Mouse (Mus musculus): Measurements from ENCODE around the gene Izumo2. TPM values are rescaled to one million over a fixed set of nuclear protein-coding genes. Genes with fewer than 3 reads are reported as not detected.
"Not testable (repeated sequence)": the region's sequence is repeated elsewhere in the genome, so short reads cannot be mapped to it uniquely, and the experiment has no call there.

Izumo2 gene
- polyA plus RNA-seq, 1 experiment from 2014 or later = not detected

DNA sequence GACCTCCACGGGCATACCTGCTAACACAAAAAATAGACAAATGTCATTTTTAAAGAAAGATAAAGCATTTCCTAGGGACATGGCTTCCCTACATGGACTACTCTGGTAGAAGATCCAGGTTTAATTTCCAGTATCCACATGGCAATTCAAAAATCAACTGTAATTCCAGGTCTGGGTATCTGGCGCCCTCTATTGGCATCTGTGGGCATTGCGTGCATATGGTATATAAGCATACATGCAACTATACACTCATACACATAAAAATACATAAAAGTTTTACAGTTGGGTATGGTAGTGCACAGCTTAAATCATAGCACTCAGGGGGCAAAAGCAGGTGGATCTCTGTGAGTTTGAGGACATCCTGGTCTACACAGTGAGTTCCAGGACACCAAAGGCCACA, 4.2 kb upstream of the Izumo2 start:
- Histone ChIP-seq H3K9me3 (ENCODE audit: low read length) (no peaks in the 10 kb centered on the region), H3K27me3 (replicated peaks; ENCODE audit: insufficient read depth, low read length) (no peaks in the 10 kb centered on the region), H3K4me1 (ENCODE audit: insufficient read depth, low read depth, low read length) (no peaks in the 10 kb centered on the region), H3K4me3 (ENCODE audit: low read depth, low read length) (no peak overlapping the region), H3K27ac (ENCODE audit: low read length) (no peak overlapping the region), H3K36me3 (ENCODE audit: insufficient read depth, low read length) (no peaks in the 10 kb centered on the region), H3K4me2 (replicated peaks; ENCODE audit: low read depth, low read length) (no peak overlapping the region), H3K9ac (replicated peaks; ENCODE audit: low read depth) (no peak overlapping the region)
- DNase-seq (ENCODE audit: low spot score) = peak; percentile 44
- peak; percentile 78 for TF ChIP-seq CTCF (IDR thresholded peaks at IDR 0.05)
- TF ChIP-seq EP300 (IDR thresholded peaks at IDR 0.05) = no peak
- WGBS = 62% methylated on average over 3 of the region's 3 CpGs
- ATAC-seq = no peak

DNA sequence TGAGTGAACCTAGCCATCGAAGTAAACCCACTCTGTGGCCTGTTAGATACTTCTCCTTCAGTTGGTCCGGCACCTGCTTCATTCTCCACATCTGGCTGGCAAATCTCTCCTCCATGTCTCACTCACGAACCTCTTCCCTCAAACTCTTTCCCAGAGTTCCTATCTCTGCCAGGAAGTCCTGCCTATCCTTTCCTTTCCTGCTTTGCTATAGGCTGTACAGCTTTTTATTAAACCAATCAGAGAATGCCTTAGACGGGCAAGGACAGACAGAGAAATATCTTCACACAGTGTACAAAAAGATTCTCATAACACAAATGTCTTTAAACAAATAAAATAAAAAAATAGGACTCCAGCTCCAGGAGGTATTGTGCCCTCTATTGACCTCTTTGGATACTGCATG, 3.5 kb upstream of the Izumo2 start:
- no peak overlapping the region for H3K4me2 ChIP-seq (replicated peaks; ENCODE audit: low read depth, low read length)
- no peak for TF ChIP-seq CTCF (IDR thresholded peaks at IDR 0.05)
- TF ChIP-seq EP300 (IDR thresholded peaks at IDR 0.05) = no peak
- H3K4me3 ChIP-seq (ENCODE audit: low read depth, low read length) = no peak overlapping the region
- WGBS = 86% methylated on average over 4 of the region's 4 CpGs
- H3K27ac ChIP-seq (ENCODE audit: low read length) = no peak overlapping the region
- H3K36me3 ChIP-seq (ENCODE audit: insufficient read depth, low read length) = no peaks in the 10 kb centered on the region
- no peak overlapping the region for H3K9ac ChIP-seq (replicated peaks; ENCODE audit: low read depth)
- DNase-seq (ENCODE audit: low spot score) (no peak), ATAC-seq (no peak)
- no peaks in the 10 kb centered on the region for H3K27me3 ChIP-seq (replicated peaks; ENCODE audit: insufficient read depth, low read length)
- no peaks in the 10 kb centered on the region for H3K4me1 ChIP-seq (ENCODE audit: insufficient read depth, low read depth, low read length)
- no peaks in the 10 kb centered on the region for H3K9me3 ChIP-seq (ENCODE audit: low read length)

DNA sequence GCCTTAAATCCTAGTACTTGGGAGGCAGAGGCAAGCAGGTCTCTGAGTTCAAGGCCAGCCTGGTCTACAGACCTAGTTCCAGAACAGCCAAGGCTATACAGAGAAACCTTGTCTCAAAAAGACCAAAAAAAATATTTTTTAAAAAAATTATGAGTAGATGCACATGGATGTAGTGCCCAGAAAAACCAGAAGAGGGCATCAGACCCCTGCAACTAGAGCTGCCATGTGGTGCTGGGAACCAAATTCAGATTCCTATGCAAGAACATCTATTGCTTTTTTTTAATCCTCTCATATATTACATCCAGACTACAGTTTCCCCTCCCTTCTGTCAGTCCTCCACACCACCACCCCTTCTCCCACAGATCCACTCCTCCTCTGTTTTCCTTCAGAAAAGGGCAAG, 2.2 kb upstream of the Izumo2 start:
- no peak for ATAC-seq

DNA sequence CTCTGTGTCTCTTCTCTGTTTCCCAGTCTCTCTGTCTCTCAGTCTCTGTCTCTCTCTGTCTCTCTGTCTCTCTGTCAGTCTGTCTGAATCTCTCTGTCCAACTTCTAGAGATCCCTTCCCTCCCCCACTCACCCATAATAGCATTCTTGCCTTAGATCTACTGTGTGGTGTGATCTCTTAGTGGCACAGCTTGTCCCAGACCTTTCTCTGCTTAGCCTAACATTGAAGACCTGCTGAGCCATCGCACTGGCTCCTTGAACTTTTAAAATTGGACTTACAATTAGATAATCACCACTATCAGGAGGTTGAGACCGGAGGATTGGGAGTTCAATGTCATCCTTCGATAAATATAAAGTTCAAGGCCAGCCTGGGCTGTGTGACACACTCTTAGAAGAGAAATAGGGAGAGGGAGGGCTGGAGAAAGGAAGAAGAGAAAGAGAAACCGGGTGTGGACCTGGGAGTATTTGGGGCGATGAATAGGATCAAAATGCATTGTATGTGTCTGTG, 1.3 kb upstream of the Izumo2 start:
- Histone ChIP-seq H3K27ac (ENCODE audit: low read length) (no peak overlapping the region), H3K9me3 (ENCODE audit: low read length) (no peaks in the 10 kb centered on the region), H3K4me1 (ENCODE audit: insufficient read depth, low read depth, low read length) (no peaks in the 10 kb centered on the region), H3K9ac (replicated peaks; ENCODE audit: low read depth) (no peak overlapping the region), H3K4me3 (ENCODE audit: low read depth, low read length) (no peak overlapping the region), H3K4me2 (replicated peaks; ENCODE audit: low read depth, low read length) (no peak overlapping the region), H3K36me3 (ENCODE audit: insufficient read depth, low read length) (no peaks in the 10 kb centered on the region), H3K27me3 (replicated peaks; ENCODE audit: insufficient read depth, low read length) (no peaks in the 10 kb centered on the region)
- TF ChIP-seq EP300 (IDR thresholded peaks at IDR 0.05) = no peak
- TF ChIP-seq CTCF (IDR thresholded peaks at IDR 0.05) = no peak
- DNase-seq (ENCODE audit: low spot score) (no peak), ATAC-seq (no peak)
- WGBS = 87% methylated on average over 5 of the region's 5 CpGs

More for the DNA sequence above, 2.2 kb upstream of the Izumo2 start:
- no peaks in the 10 kb centered on the region for H3K36me3 ChIP-seq (ENCODE audit: insufficient read depth, low read length)
- no peak overlapping the region for H3K9ac ChIP-seq (replicated peaks; ENCODE audit: low read depth)
- DNase-seq (ENCODE audit: low spot score) = no peak
- H3K27ac ChIP-seq (ENCODE audit: low read length) = no peak overlapping the region
- no peaks in the 10 kb centered on the region for H3K27me3 ChIP-seq (replicated peaks; ENCODE audit: insufficient read depth, low read length)
- TF ChIP-seq EP300 (IDR thresholded peaks at IDR 0.05) = no peak
- TF ChIP-seq CTCF (IDR thresholded peaks at IDR 0.05) = no peak
- no peak overlapping the region for H3K4me3 ChIP-seq (ENCODE audit: low read depth, low read length)
- H3K4me1 ChIP-seq (ENCODE audit: insufficient read depth, low read depth, low read length) = no peaks in the 10 kb centered on the region
- no peak overlapping the region for H3K4me2 ChIP-seq (replicated peaks; ENCODE audit: low read depth, low read length)
- no peaks in the 10 kb centered on the region for H3K9me3 ChIP-seq (ENCODE audit: low read length)

DNA sequence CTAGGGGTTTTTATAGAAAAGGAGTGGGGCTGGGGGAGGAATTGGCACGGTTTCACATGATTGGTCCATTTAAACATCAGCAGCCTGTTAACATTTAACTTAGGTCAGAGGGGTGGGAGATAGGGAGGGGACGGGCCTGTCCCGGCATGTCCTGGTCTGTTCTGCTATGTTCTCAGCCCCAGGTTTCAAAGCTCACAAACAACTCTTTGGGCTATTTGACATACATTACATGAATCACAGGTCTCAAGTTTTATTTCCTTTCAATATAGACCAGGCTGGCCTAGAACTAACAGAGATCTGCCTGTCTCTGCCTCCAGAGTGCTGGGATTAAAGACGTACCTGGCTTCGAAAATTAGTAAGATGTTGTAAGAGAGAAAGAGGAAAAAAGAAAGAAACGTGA, 449 bp upstream of the Izumo2 start:
- not testable (repeated sequence) for DNase-seq (ENCODE audit: low spot score); H3K4me1 ChIP-seq (ENCODE audit: insufficient read depth, low read depth, low read length); H3K27ac ChIP-seq (ENCODE audit: low read length); H3K4me3 ChIP-seq (ENCODE audit: low read depth, low read length); H3K36me3 ChIP-seq (ENCODE audit: insufficient read depth, low read length); ATAC-seq; H3K4me2 ChIP-seq (replicated peaks; ENCODE audit: low read depth, low read length); H3K9ac ChIP-seq (replicated peaks; ENCODE audit: low read depth); H3K27me3 ChIP-seq (replicated peaks; ENCODE audit: insufficient read depth, low read length); H3K9me3 ChIP-seq (ENCODE audit: low read length)
- 81% methylated on average over 5 of the region's 6 CpGs for WGBS

DNA sequence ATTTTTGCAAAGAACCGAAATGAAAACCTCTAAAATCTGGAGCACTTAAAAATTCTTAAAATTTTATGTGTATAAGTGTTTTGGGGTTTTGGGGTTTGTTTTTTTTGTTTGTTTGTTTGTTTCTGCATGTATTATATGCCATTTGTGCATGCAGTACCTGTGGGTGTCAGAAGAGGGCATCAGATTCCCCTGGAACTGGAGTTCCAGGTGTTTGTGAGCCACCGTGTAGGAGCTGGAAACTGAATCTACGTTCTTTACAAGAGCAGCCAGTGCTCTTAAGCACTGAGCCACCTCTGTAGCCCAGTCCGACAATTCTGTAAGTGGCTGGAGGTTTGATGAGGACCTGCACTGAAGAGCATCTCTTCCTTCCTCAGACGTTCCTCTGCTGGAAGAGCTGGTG, 1.3 kb downstream of the Izumo2 start:
- no peak overlapping the region for H3K27ac ChIP-seq (ENCODE audit: low read length)
- H3K4me3 ChIP-seq (ENCODE audit: low read depth, low read length) = no peak overlapping the region
- H3K9me3 ChIP-seq (ENCODE audit: low read length) = no peaks in the 10 kb centered on the region
- ATAC-seq (no peak), DNase-seq (ENCODE audit: low spot score) (no peak)
- TF ChIP-seq EP300 (IDR thresholded peaks at IDR 0.05) (no peak), CTCF (IDR thresholded peaks at IDR 0.05) (peak; percentile 10; the same call in 1 of the 2 replicates)
- 69% methylated on average over 5 of the region's 5 CpGs for WGBS
- no peaks in the 10 kb centered on the region for H3K27me3 ChIP-seq (replicated peaks; ENCODE audit: insufficient read depth, low read length)
- no peaks in the 10 kb centered on the region for H3K36me3 ChIP-seq (ENCODE audit: insufficient read depth, low read length)
- H3K9ac ChIP-seq (replicated peaks; ENCODE audit: low read depth) = no peak overlapping the region
- H3K4me2 ChIP-seq (replicated peaks; ENCODE audit: low read depth, low read length) = no peak overlapping the region
- H3K4me1 ChIP-seq (ENCODE audit: insufficient read depth, low read depth, low read length) = no peaks in the 10 kb centered on the region

DNA sequence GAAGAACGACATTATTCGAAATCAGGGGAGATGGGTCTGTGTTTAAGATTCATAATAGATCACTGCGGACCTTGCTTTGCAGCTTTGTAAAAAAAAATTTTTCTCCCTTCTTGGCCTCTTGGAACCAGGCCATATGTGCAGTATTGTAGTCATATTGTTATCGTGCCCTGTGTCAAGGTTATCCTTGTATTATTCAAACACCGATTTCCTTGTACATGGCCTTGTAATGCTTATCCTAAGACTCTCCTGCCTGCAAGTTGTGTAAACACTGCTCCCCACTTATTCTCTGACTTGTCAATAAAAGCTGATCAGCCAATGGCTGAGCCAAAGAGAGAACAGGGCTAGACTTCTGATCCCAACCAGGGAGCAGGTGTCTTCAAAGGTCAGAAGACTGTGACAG, 13.5 kb downstream of the Izumo2 start:
- DNase-seq (ENCODE audit: low spot score) (no peak), ATAC-seq (no peak)
- H3K4me2 ChIP-seq (replicated peaks; ENCODE audit: low read depth, low read length) = no peak overlapping the region

More for the DNA sequence above, 13.5 kb downstream of the Izumo2 start:
- H3K4me1 ChIP-seq (ENCODE audit: insufficient read depth, low read depth, low read length) = no peaks in the 10 kb centered on the region
- TF ChIP-seq CTCF (IDR thresholded peaks at IDR 0.05) (no peak), EP300 (IDR thresholded peaks at IDR 0.05) (no peak)
- H3K4me3 ChIP-seq (ENCODE audit: low read depth, low read length) = no peak overlapping the region
- no peaks in the 10 kb centered on the region for H3K27me3 ChIP-seq (replicated peaks; ENCODE audit: insufficient read depth, low read length)
- WGBS = 34% methylated on average over 5 of the region's 5 CpGs
- H3K9me3 ChIP-seq (ENCODE audit: low read length) = no peaks in the 10 kb centered on the region
- no peak overlapping the region for H3K27ac ChIP-seq (ENCODE audit: low read length)
- H3K36me3 ChIP-seq (ENCODE audit: insufficient read depth, low read length) = no peaks in the 10 kb centered on the region
- no peak overlapping the region for H3K9ac ChIP-seq (replicated peaks; ENCODE audit: low read depth)
